Mouse (Mus musculus): Measurements from ENCODE around the gene Wipi2. TPM values are rescaled to one million over a fixed set of nuclear protein-coding genes. Genes with fewer than 3 reads are reported as not detected.

The Wipi2 gene
- total and polyA plus RNA-seq, 3 experiments: 38.6 to 74.7 (median 53.6) TPM

DNA sequence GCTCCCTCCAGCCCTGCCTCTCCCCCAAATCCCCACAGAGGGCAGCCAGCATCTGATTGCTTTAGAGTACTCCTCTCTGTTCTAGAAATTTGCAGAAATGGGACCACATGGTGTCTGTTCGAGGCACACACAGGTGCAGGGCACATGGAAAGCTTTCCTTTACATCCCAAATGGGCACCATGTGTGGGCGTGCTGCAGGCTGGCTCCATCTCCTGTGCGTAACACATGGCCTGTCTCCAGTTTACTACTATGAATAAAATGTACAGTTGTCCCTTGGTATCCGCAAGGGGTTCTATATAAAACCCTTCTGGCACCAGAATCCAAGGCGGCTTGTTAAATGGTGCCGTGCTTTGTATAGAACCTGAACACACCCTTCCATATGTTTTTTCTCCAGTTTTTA lies 69.4 kb downstream of the Wipi2 start:
- TF ChIP-seq MEF2A (IDR thresholded peaks at IDR 0.05; ENCODE audit: extremely low read depth, insufficient replicate concordance, low read depth, low read length, poor library complexity, severe bottlenecking) (no peak), ZC3H11A (IDR thresholded peaks at IDR 0.05; ENCODE audit: low read depth, low read length) (no peak), JUND (IDR thresholded peaks at IDR 0.05; ENCODE audit: low read depth, low read length) (no peak), RAD21 (IDR thresholded peaks at IDR 0.05; ENCODE audit: low read depth, low read length) (no peak), SMC3 (IDR thresholded peaks at IDR 0.05; ENCODE audit: low read depth, low read length) (no peak), TAL1 (IDR thresholded peaks at IDR 0.05; ENCODE audit: low read length) (no peak), CHD1 (IDR thresholded peaks at IDR 0.05; ENCODE audit: low read depth, low read length) (no peak), E2F4 (IDR thresholded peaks at IDR 0.05; ENCODE audit: borderline replicate concordance, low read depth, low read length) (no peak), MAX (IDR thresholded peaks at IDR 0.05; ENCODE audit: low read length) (no peak), CHD2 (IDR thresholded peaks at IDR 0.05; ENCODE audit: low read length) (no peak), GABPA (IDR thresholded peaks at IDR 0.05; ENCODE audit: low read depth, low read length) (no peak), UBTF (IDR thresholded peaks at IDR 0.05; ENCODE audit: borderline replicate concordance, insufficient read depth, low read depth, low read length) (no peak), NRF1 (IDR thresholded peaks at IDR 0.05; ENCODE audit: insufficient read depth, low read depth, low read length, poor library complexity, severe bottlenecking) (no peak), GATA1 (IDR thresholded peaks at IDR 0.05; ENCODE audit: low read depth, low read length) (no peak)
- no peaks in the 10 kb centered on the region for H3K4me1 ChIP-seq (ENCODE audit: control insufficient read depth in 1 of 2, insufficient read depth in 2 of 2, low read length in 2 of 2)
- no peak overlapping the region for H3K4me3 ChIP-seq (ENCODE audit: control insufficient read depth in 1 of 2, insufficient read depth in 1 of 2, low read depth in 2 of 2, low read length in 2 of 2)
- no peaks in the 10 kb centered on the region for H3K36me3 ChIP-seq (ENCODE audit: control insufficient read depth in 1 of 2, insufficient read depth in 2 of 2, low read length in 2 of 2)
- no peaks in the 10 kb centered on the region for H3K9me3 ChIP-seq (replicated peaks; ENCODE audit: insufficient read depth, low read length)
- H3K79me2 ChIP-seq (ENCODE audit: control insufficient read depth, insufficient read depth, low read length, poor library complexity): no peaks in the 10 kb centered on the region
- no peak for DNase-seq (ENCODE audit: low read depth, low spot score)
- H3K9ac ChIP-seq (ENCODE audit: control insufficient read depth, low read depth, low read length, poor library complexity, severe bottlenecking): no peak overlapping the region
- H3K27ac ChIP-seq (ENCODE audit: control insufficient read depth, low read depth, low read length): no peak overlapping the region
- no peaks in the 10 kb centered on the region; a peak in 1 of 4 replicates for H3K27me3 ChIP-seq (ENCODE audit: control insufficient read depth in 1 of 2, insufficient read depth in 2 of 2, low read length in 2 of 2)

DNA sequence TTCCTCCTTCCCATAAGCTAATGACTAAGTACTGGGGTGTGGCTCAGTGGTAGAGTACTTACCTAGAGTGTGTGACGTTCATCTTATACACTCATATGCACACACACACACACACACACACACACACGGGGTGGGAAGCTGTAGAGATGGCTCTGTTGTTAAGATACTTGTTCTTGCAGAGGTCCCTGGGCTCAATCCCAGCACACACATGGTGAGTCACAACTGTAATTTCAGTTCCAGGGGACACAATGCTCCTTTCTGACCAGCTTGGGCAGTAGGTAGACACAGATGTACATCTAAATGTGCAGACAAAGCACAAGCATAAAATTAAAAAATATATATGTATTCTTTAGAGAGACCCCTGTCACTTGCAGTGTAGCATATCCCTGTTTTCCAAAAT lies 70.2 kb downstream of the Wipi2 start:
- H3K27me3 ChIP-seq (ENCODE audit: control insufficient read depth in 1 of 2, insufficient read depth in 2 of 2, low read length in 2 of 2): no peaks in the 10 kb centered on the region; a peak in 1 of 4 replicates

More for the DNA sequence above, 70.2 kb downstream of the Wipi2 start:
- no peak for TF ChIP-seq E2F4 (IDR thresholded peaks at IDR 0.05; ENCODE audit: borderline replicate concordance, low read depth, low read length)
- Histone ChIP-seq H3K4me1 (ENCODE audit: control insufficient read depth in 1 of 2, insufficient read depth in 2 of 2, low read length in 2 of 2) (no peaks in the 10 kb centered on the region), H3K9me3 (replicated peaks; ENCODE audit: insufficient read depth, low read length) (no peaks in the 10 kb centered on the region), H3K79me2 (ENCODE audit: control insufficient read depth, insufficient read depth, low read length, poor library complexity) (no peaks in the 10 kb centered on the region), H3K9ac (ENCODE audit: control insufficient read depth, low read depth, low read length, poor library complexity, severe bottlenecking) (no peak overlapping the region), H3K27ac (ENCODE audit: control insufficient read depth, low read depth, low read length) (no peak overlapping the region), H3K4me3 (ENCODE audit: control insufficient read depth in 1 of 2, insufficient read depth in 1 of 2, low read depth in 2 of 2, low read length in 2 of 2) (no peak overlapping the region), H3K36me3 (ENCODE audit: control insufficient read depth in 1 of 2, insufficient read depth in 2 of 2, low read length in 2 of 2) (no peaks in the 10 kb centered on the region)
- DNase-seq (ENCODE audit: low read depth, low spot score): no peak

Data from MEL (cell line).